Mouse (Mus musculus) CH12.LX (cell line): ENCODE measurements around the gene Mindy3. TPM values are rescaled to one million over a fixed set of nuclear protein-coding genes. Genes with fewer than 3 reads are reported as not detected.

ENCODE experiments used
- DNase-seq: peaks from one replicate; pipeline ENCODE4 v3.0.0-alpha.2; 2013; ENCODE audit errors: extremely low read depth
- H3K27ac ChIP-seq: 2 replicates; pipeline ENCODE4 v1.5.1; 2012; ENCODE audit warnings: low read depth, mild to moderate bottlenecking, control low read depth, moderate library complexity; ENCODE audit not compliant: insufficient read depth
- H3K27me3 ChIP-seq: replicated peaks from 2 replicates; pipeline ENCODE3; 2012; ENCODE audit warnings: inconsistent platforms
- H3K36me3 ChIP-seq, 2 experiments: replicated peaks in 1 of 2; 2 replicates each; pipeline versions ENCODE3 to v1.6.1; 2012; ENCODE audit warnings: inconsistent platforms in 1 of 2, low read length in 1 of 2, mild to moderate bottlenecking in 1 of 2, mixed read lengths in 1 of 2, moderate library complexity in 1 of 2; ENCODE audit not compliant: control insufficient read depth in 1 of 2, insufficient read depth in 1 of 2
- H3K4me1 ChIP-seq, 2 experiments: 2 replicates each; pipeline ENCODE4 v1.6.1; 2012; ENCODE audit warnings: inconsistent platforms in 1 of 2, moderate library complexity in 1 of 2; ENCODE audit not compliant: insufficient read depth in 2 of 2, control insufficient read depth in 1 of 2
- H3K4me2 ChIP-seq: 2 replicates; pipeline ENCODE4 v1.6.1; 2012; ENCODE audit warnings: low read depth, mild to moderate bottlenecking, control low read depth; ENCODE audit not compliant: poor library complexity, insufficient read depth, severe bottlenecking
- H3K4me3 ChIP-seq, 3 experiments: fragments of 150-350 bp in 1 of 3; sonication (generic) in 1 of 3; replicated peaks in 1 of 3; 2 replicates each; pipeline versions ENCODE3 to v1.5.1; 2011 to 2012; ENCODE audit warnings: low read depth in 2 of 3, low read length in 2 of 3, mild to moderate bottlenecking in 2 of 3, moderate library complexity in 2 of 3, control low read depth in 1 of 3, improper control_type of control experiment in 1 of 3, inconsistent platforms in 1 of 3, mixed read lengths in 1 of 3; ENCODE audit not compliant: poor library complexity in 1 of 3
- H3K79me2 ChIP-seq: replicated peaks from 2 replicates; pipeline ENCODE4 v1.6.1; 2012; ENCODE audit warnings: mild to moderate bottlenecking, moderate library complexity; ENCODE audit not compliant: control insufficient read depth, poor library complexity, insufficient read depth, severe bottlenecking; ENCODE audit errors: extremely low read depth
- H3K9ac ChIP-seq: 2 replicates; pipeline ENCODE4 v1.6.1; 2012; ENCODE audit warnings: low read depth, mild to moderate bottlenecking, control low read depth, moderate library complexity; ENCODE audit not compliant: insufficient read depth
- H3K9me3 ChIP-seq: replicated peaks from 2 replicates; pipeline ENCODE3; 2012; ENCODE audit warnings: low read length, inconsistent platforms, mixed read lengths
- CHD1 ChIP-seq: IDR thresholded peaks from 2 replicates; pipeline ENCODE4 v1.6.1; 2012; ENCODE audit warnings: low read depth, low read length, improper control_type of control experiment, inconsistent platforms
- CHD2 ChIP-seq: IDR thresholded peaks from 2 replicates; pipeline ENCODE4 v1.6.1; 2011; ENCODE audit warnings: low read length, improper control_type of control experiment
- E2F4 ChIP-seq: IDR thresholded peaks from 2 replicates; pipeline ENCODE4 v1.6.1; 2011; ENCODE audit warnings: low read depth, low read length, improper control_type of control experiment; ENCODE audit not compliant: insufficient replicate concordance
- ELF1 ChIP-seq: IDR thresholded peaks from 2 replicates; pipeline ENCODE4 v1.6.1; 2014; ENCODE audit warnings: low read depth, mild to moderate bottlenecking, inconsistent platforms, low read length, improper control_type of control experiment
- EP300 ChIP-seq: IDR thresholded peaks from 2 replicates; pipeline ENCODE4 v1.6.1; 2011; ENCODE audit warnings: low read length, improper control_type of control experiment
- GABPA ChIP-seq: IDR thresholded peaks from 2 replicates; pipeline ENCODE4 v1.6.1; 2012; ENCODE audit warnings: low read depth, low read length, improper control_type of control experiment, inconsistent platforms; ENCODE audit not compliant: insufficient replicate concordance
- HCFC1 ChIP-seq: IDR thresholded peaks from 2 replicates; pipeline ENCODE4 v1.6.1; 2012; ENCODE audit warnings: low read depth, mild to moderate bottlenecking, inconsistent platforms, low read length, improper control_type of control experiment
- IRF4 ChIP-seq: IDR thresholded peaks from 2 replicates; pipeline ENCODE4 v1.6.1; 2014; ENCODE audit warnings: low read depth, mild to moderate bottlenecking, inconsistent platforms, low read length, improper control_type of control experiment
- JUN ChIP-seq: IDR thresholded peaks from 2 replicates; pipeline ENCODE4 v1.6.1; 2011; ENCODE audit warnings: low read depth, mild to moderate bottlenecking, low read length, improper control_type of control experiment, moderate library complexity; ENCODE audit not compliant: insufficient read depth
- KAT2A ChIP-seq: IDR thresholded peaks from 2 replicates; pipeline ENCODE4 v1.6.1; 2012; ENCODE audit warnings: low read length, improper control_type of control experiment, inconsistent platforms; ENCODE audit not compliant: insufficient replicate concordance
- MAX ChIP-seq: IDR thresholded peaks from 2 replicates; pipeline ENCODE4 v1.6.1; 2011; ENCODE audit warnings: low read length, improper control_type of control experiment
- MEF2A ChIP-seq: IDR thresholded peaks from 2 replicates; pipeline ENCODE4 v1.6.1; 2014; ENCODE audit warnings: low read depth, mild to moderate bottlenecking, inconsistent platforms, low read length, improper control_type of control experiment, borderline replicate concordance
- MYC ChIP-seq: IDR thresholded peaks from 2 replicates; pipeline ENCODE4 v1.6.1; 2011; ENCODE audit warnings: low read depth, mild to moderate bottlenecking, improper control_type of control experiment, low read length
- NELFE ChIP-seq: IDR thresholded peaks from 2 replicates; pipeline ENCODE4 v1.6.1; 2011; ENCODE audit warnings: low read depth, low read length, improper control_type of control experiment
- POLR2A ChIP-seq: IDR thresholded peaks from 2 replicates; pipeline ENCODE4 v1.6.1; 2011; ENCODE audit warnings: low read depth, mild to moderate bottlenecking, improper control_type of control experiment, low read length
- POLR2AphosphoS2 ChIP-seq: IDR thresholded peaks from 2 replicates; pipeline ENCODE4 v1.6.1; 2011; ENCODE audit warnings: low read depth, low read length, improper control_type of control experiment
- RAD21 ChIP-seq: IDR thresholded peaks from 2 replicates; pipeline ENCODE4 v1.6.1; 2011; ENCODE audit warnings: low read depth, mild to moderate bottlenecking, low read length, improper control_type of control experiment, moderate library complexity
- SIN3A ChIP-seq: IDR thresholded peaks from 2 replicates; pipeline ENCODE4 v1.6.1; 2012; ENCODE audit warnings: low read length, improper control_type of control experiment, inconsistent platforms
- SMC3 ChIP-seq: IDR thresholded peaks from 2 replicates; pipeline ENCODE4 v1.6.1; 2011; ENCODE audit warnings: low read depth, low read length, improper control_type of control experiment
- USF1 ChIP-seq: IDR thresholded peaks from 2 replicates; pipeline ENCODE4 v1.6.1; 2014; ENCODE audit warnings: low read depth, mild to moderate bottlenecking, inconsistent platforms, low read length, improper control_type of control experiment
- USF2 ChIP-seq: conservative IDR thresholded peaks from 2 replicates; pipeline ENCODE4 v1.6.1; 2011; ENCODE audit warnings: low read depth, low read length, improper control_type of control experiment
- ZMIZ1 ChIP-seq: IDR thresholded peaks from 2 replicates; pipeline ENCODE4 v1.6.1; 2012; ENCODE audit warnings: low read depth, mild to moderate bottlenecking, inconsistent platforms, low read length, improper control_type of control experiment
- dilution Hi-C: fragments of 300-500 bp; cut with MboI; formaldehyde crosslinking; loops from 2 replicates; pipeline ENCODE4 v1.14.3; 2020; ENCODE audit warnings: low sequenced_read_pairs; ENCODE audit not compliant: extremely low pct_unique_long_range_greater_than_20kb, extremely low pct_ligation_motif_present
- in situ Hi-C: fragments of 300-500 bp; cut with MboI; formaldehyde crosslinking; loops from 3 replicates; pipeline ENCODE4 v1.14.3; 2019; ENCODE audit warnings: low sequenced_read_pairs, low pct_ligation_motif_present, low pct_unique_long_range_greater_than_20kb, mixed read lengths
- polyA plus RNA-seq: library from polyadenylated mRNA; unstranded; fragments of >175 nt; gene quantifications from 2 replicates; pipeline ENCODE4 v1.2.1, GENCODE M21; 2012; ENCODE audit warnings: low read depth; ENCODE audit not compliant: insufficient read length
- total RNA-seq, 2 experiments: library from RNA; depleted of rRNA; stranded (reverse); fragments of 300-350 nt in 1 of 2; fragments of >200 nt in 1 of 2; gene quantifications; 2 replicates each; pipeline ENCODE4 v1.2.3; 2012 to 2014

The Mindy3 gene
- total and polyA plus RNA-seq, 3 experiments, result 20.7 to 43.7 (median 33.8) TPM

DNA sequence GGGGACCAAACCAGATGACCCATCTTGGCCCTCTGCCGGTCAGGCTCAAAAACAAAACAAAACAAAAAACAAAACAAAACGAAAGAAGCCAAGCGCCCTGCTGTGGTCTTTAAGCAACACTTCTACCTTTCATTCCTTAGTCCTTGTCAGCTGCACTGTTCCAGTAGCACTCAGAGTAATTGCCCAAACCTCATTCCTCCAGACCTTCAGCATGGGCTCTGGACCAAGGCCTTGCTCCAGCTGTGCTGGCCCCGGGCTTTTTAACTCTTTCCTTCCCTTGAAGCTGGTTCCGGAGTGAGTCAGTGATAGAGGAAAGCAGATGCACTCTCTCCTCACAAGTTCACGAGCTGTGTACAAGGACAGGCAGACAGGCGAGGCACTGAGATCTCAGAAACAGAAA, 102.9 kb downstream of the Mindy3 start:
- TF ChIP-seq JUN, result no peak
- TF ChIP-seq CHD2, result no peak
- TF ChIP-seq ELF1, result no peak
- no peak for TF ChIP-seq HCFC1
- no peak for TF ChIP-seq RAD21
- TF ChIP-seq E2F4, result no peak
- no peak for TF ChIP-seq ZMIZ1
- TF ChIP-seq MYC, result no peak
- TF ChIP-seq POLR2AphosphoS2, result no peak
- TF ChIP-seq MAX, result no peak
- TF ChIP-seq POLR2A, result no peak
- Histone ChIP-seq H3K4me3 (peak overlapping the region in 1 of 3 experiments; percentile 49), H3K9ac (no peak overlapping the region), H3K27me3 (no peaks in the 10 kb centered on the region), H3K36me3 (no peaks in the 10 kb centered on the region), H3K27ac (no peak overlapping the region), H3K9me3 (no peaks in the 10 kb centered on the region), H3K4me2 (no peak overlapping the region), H3K4me1 (peaks cover 0 to 35% of the 10 kb centered on the region in 2 experiments; a peak in 3 of 4 replicates), H3K79me2 (no peaks in the 10 kb centered on the region)
- DNase-seq, result no peak
- dilution Hi-C loops (no loop called here), in situ Hi-C loops (loop anchor here (25.0 kb wide), 1 partner anchor 304 kb away; no protein-coding TSS in a partner anchor)

DNA sequence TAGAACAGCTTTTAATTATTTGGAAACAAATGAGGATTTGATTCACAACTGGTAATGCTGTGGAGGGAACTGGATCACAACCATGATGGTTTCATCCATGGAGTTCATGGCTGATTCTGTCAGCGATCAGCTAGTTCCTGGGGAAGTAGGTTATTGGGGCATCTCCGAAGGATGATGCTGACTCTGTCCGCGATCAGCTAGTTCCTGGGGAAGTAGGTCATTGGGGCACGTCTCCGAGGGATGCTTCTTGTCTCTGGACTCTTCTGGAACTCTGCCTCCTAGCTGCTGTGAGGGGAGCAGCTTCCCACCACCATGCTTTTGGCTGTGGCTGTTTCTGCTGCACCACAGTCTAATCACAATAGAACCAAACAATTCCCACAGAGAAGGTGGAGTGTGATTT, 105.2 kb downstream of the Mindy3 start:
- H3K4me3 ChIP-seq, result no peak overlapping the region
- TF ChIP-seq POLR2A, result no peak
- TF ChIP-seq GABPA, result no peak
- TF ChIP-seq KAT2A, result no peak
- no peak for TF ChIP-seq USF1
- no peak for TF ChIP-seq SIN3A
- TF ChIP-seq IRF4, result no peak
- no peak for TF ChIP-seq MAX
- no peak for TF ChIP-seq MEF2A
- no peak for TF ChIP-seq E2F4
- TF ChIP-seq CHD1, result no peak
- no peak for TF ChIP-seq HCFC1
- no peak for TF ChIP-seq NELFE
- no peak for TF ChIP-seq SMC3
- TF ChIP-seq ZMIZ1, result no peak
- no peak for TF ChIP-seq EP300
- no peak for TF ChIP-seq USF2
- no peak for TF ChIP-seq POLR2AphosphoS2
- no peaks in the 10 kb centered on the region for H3K27me3 ChIP-seq
- no peaks in the 10 kb centered on the region for H3K9me3 ChIP-seq
- H3K4me2 ChIP-seq, result no peak overlapping the region
- H3K27ac ChIP-seq, result no peak overlapping the region
- peaks cover 0 to 35% of the 10 kb centered on the region in 2 experiments; a peak in 3 of 4 replicates for H3K4me1 ChIP-seq
- DNase-seq, result no peak
- no peak overlapping the region for H3K9ac ChIP-seq
- H3K36me3 ChIP-seq, result no peaks in the 10 kb centered on the region
- in situ Hi-C loops (loop anchor here (25.0 kb wide), 1 partner anchor 302 kb away; no protein-coding TSS in a partner anchor), dilution Hi-C loops (no loop called here)
- no peaks in the 10 kb centered on the region for H3K79me2 ChIP-seq
